Mouse (Mus musculus) MEL (cell line): ENCODE data around the gene Gm37240. TPM values are rescaled to one million over a fixed set of nuclear protein-coding genes. Genes with fewer than 3 reads are reported as not detected.
A peak's percentile ranks its signal among the peaks of the same experiment; 100 is the strongest.

Experiments
- DNase-seq: peaks from one replicate; pipeline ENCODE4 v3.0.0; 2011; ENCODE audit warnings: low read depth, low spot score
- H3K27ac ChIP-seq: 2 replicates; pipeline ENCODE4 v1.5.1; 2012; ENCODE audit warnings: low read depth, mild to moderate bottlenecking, control low read depth, low read length, moderate library complexity; ENCODE audit not compliant: control insufficient read depth
- H3K27me3 ChIP-seq, 2 experiments: fragments of 150-350 bp in 1 of 2; sonication (generic) in 1 of 2; 2 replicates each; pipeline ENCODE4 v1.6.1; 2012; ENCODE audit warnings: low read length in 2 of 2, mild to moderate bottlenecking in 2 of 2, improper control_type of control experiment in 1 of 2, moderate library complexity in 1 of 2; ENCODE audit not compliant: insufficient read depth in 2 of 2, control insufficient read depth in 1 of 2
- H3K36me3 ChIP-seq, 2 experiments: 2 replicates each; pipeline ENCODE4 v1.6.1; 2012 to 2014; ENCODE audit warnings: low read length in 2 of 2, improper control_type of control experiment in 1 of 2, inconsistent platforms in 1 of 2, mild to moderate bottlenecking in 1 of 2; ENCODE audit not compliant: insufficient read depth in 2 of 2, control insufficient read depth in 1 of 2
- H3K4me1 ChIP-seq, 2 experiments: fragments of 150-350 bp in 1 of 2; sonication (generic) in 1 of 2; 2 replicates each; pipeline ENCODE4 v1.6.1; 2012; ENCODE audit warnings: low read length in 2 of 2, improper control_type of control experiment in 1 of 2, mild to moderate bottlenecking in 1 of 2; ENCODE audit not compliant: insufficient read depth in 2 of 2, control insufficient read depth in 1 of 2
- H3K4me3 ChIP-seq, 2 experiments: fragments of 150-350 bp in 1 of 2; sonication (generic) in 1 of 2; 2 replicates each; pipeline ENCODE4 v1.5.1; 2012; ENCODE audit warnings: low read depth in 2 of 2, low read length in 2 of 2, mild to moderate bottlenecking in 2 of 2, moderate library complexity in 2 of 2, control low read depth in 1 of 2, improper control_type of control experiment in 1 of 2; ENCODE audit not compliant: control insufficient read depth in 1 of 2, insufficient read depth in 1 of 2
- H3K79me2 ChIP-seq: 2 replicates; pipeline ENCODE4 v1.6.1; 2012; ENCODE audit warnings: mild to moderate bottlenecking, low read length, moderate library complexity; ENCODE audit not compliant: control insufficient read depth, poor library complexity, insufficient read depth
- H3K9ac ChIP-seq: 2 replicates; pipeline ENCODE4 v1.6.1; 2012; ENCODE audit warnings: low read depth, mild to moderate bottlenecking, control low read depth, low read length, moderate library complexity; ENCODE audit not compliant: control insufficient read depth, poor library complexity, severe bottlenecking
- H3K9me3 ChIP-seq: fragments of 150-350 bp; sonication (generic); replicated peaks from 2 replicates; pipeline ENCODE4 v1.6.1; 2012; ENCODE audit warnings: mild to moderate bottlenecking, low read length, improper control_type of control experiment, moderate library complexity; ENCODE audit not compliant: insufficient read depth
- CHD1 ChIP-seq: IDR thresholded peaks from 2 replicates; pipeline ENCODE4 v1.6.1; 2012; ENCODE audit warnings: low read depth, mild to moderate bottlenecking, inconsistent platforms, low read length, improper control_type of control experiment
- CHD2 ChIP-seq: IDR thresholded peaks from 2 replicates; pipeline ENCODE4 v1.6.1; 2011; ENCODE audit warnings: low read length, improper control_type of control experiment
- CTCF ChIP-seq, 3 experiments: IDR thresholded peaks in 2 of 3; conservative IDR thresholded peaks in 1 of 3; 2 replicates each; pipeline ENCODE4 v1.5.1; 2011 to 2012; ENCODE audit warnings: low read length in 3 of 3, low read depth in 2 of 3, mild to moderate bottlenecking in 2 of 3, improper control_type of control experiment in 1 of 3, inconsistent platforms in 1 of 3, mixed read lengths in 1 of 3, moderate library complexity in 1 of 3; ENCODE audit not compliant: control insufficient read depth in 1 of 3, insufficient read depth in 1 of 3, poor library complexity in 1 of 3, severe bottlenecking in 1 of 3
- ELF1 ChIP-seq: IDR thresholded peaks from 2 replicates; pipeline ENCODE4 v1.6.1; 2014; ENCODE audit warnings: low read depth, mild to moderate bottlenecking, inconsistent platforms, low read length, improper control_type of control experiment, moderate library complexity
- ETS1 ChIP-seq: IDR thresholded peaks from 2 replicates; pipeline ENCODE4 v1.6.1; 2012; ENCODE audit warnings: low read depth, mild to moderate bottlenecking, inconsistent platforms, low read length, improper control_type of control experiment, moderate library complexity
- GATA1 ChIP-seq: IDR thresholded peaks from 2 replicates; pipeline ENCODE4 v1.6.1; 2011; ENCODE audit warnings: low read depth, low read length, improper control_type of control experiment
- JUND ChIP-seq: IDR thresholded peaks from 2 replicates; pipeline ENCODE4 v1.6.1; 2011; ENCODE audit warnings: low read depth, mild to moderate bottlenecking, improper control_type of control experiment, low read length
- MAFK ChIP-seq: IDR thresholded peaks from 2 replicates; pipeline ENCODE4 v1.6.1; 2011; ENCODE audit warnings: low read depth, mild to moderate bottlenecking, low read length, improper control_type of control experiment, borderline replicate concordance
- MAZ ChIP-seq: IDR thresholded peaks from 2 replicates; pipeline ENCODE4 v1.6.1; 2012; ENCODE audit warnings: low read depth, mild to moderate bottlenecking, inconsistent platforms, low read length, improper control_type of control experiment
- MXI1 ChIP-seq: IDR thresholded peaks from 2 replicates; pipeline ENCODE4 v1.6.1; 2011; ENCODE audit warnings: mild to moderate bottlenecking, low read depth, low read length, improper control_type of control experiment
- MYC ChIP-seq: IDR thresholded peaks from 2 replicates; pipeline ENCODE4 v1.6.1; 2011; ENCODE audit warnings: low read depth, mild to moderate bottlenecking, low read length, improper control_type of control experiment, moderate library complexity
- RCOR1 ChIP-seq: IDR thresholded peaks from 2 replicates; pipeline ENCODE4 v1.6.1; 2012; ENCODE audit warnings: low read depth, mild to moderate bottlenecking, inconsistent platforms, low read length, improper control_type of control experiment
- SIN3A ChIP-seq: IDR thresholded peaks from 2 replicates; pipeline ENCODE4 v1.6.1; 2012; ENCODE audit warnings: low read length, improper control_type of control experiment, inconsistent platforms
- TAL1 ChIP-seq: IDR thresholded peaks from 2 replicates; pipeline ENCODE4 v1.6.1; 2012; ENCODE audit warnings: mild to moderate bottlenecking, inconsistent platforms, low read length, moderate library complexity, mixed read lengths
- UBTF ChIP-seq: IDR thresholded peaks from 2 replicates; pipeline ENCODE4 v1.6.1; 2012; ENCODE audit warnings: low read depth, mild to moderate bottlenecking, inconsistent platforms, low read length, improper control_type of control experiment, moderate library complexity, borderline replicate concordance; ENCODE audit not compliant: insufficient read depth
- USF1 ChIP-seq: IDR thresholded peaks from 2 replicates; pipeline ENCODE4 v1.6.1; 2014; ENCODE audit warnings: low read depth, mild to moderate bottlenecking, inconsistent platforms, low read length, improper control_type of control experiment, moderate library complexity
- USF2 ChIP-seq, 2 experiments: IDR thresholded peaks; 2 replicates each; pipeline ENCODE4 v1.6.1; 2011 to 2012; ENCODE audit warnings: improper control_type of control experiment in 2 of 2, low read length in 2 of 2, borderline replicate concordance in 1 of 2, inconsistent platforms in 1 of 2, low read depth in 1 of 2, mild to moderate bottlenecking in 1 of 2; ENCODE audit not compliant: insufficient read depth in 1 of 2
- ZC3H11A ChIP-seq: IDR thresholded peaks from 2 replicates; pipeline ENCODE4 v1.6.1; 2012; ENCODE audit warnings: low read depth, mild to moderate bottlenecking, inconsistent platforms, low read length, improper control_type of control experiment
- ZMIZ1 ChIP-seq: IDR thresholded peaks from 2 replicates; pipeline ENCODE4 v1.6.1; 2012; ENCODE audit warnings: low read depth, mild to moderate bottlenecking, inconsistent platforms, low read length, improper control_type of control experiment, moderate library complexity
- ZNF384 ChIP-seq: IDR thresholded peaks from 2 replicates; pipeline ENCODE4 v1.6.1; 2012; ENCODE audit warnings: low read depth, mild to moderate bottlenecking, inconsistent platforms, low read length, improper control_type of control experiment
- polyA plus RNA-seq, 2 experiments: library from polyadenylated mRNA; stranded (reverse) in 1 of 2; unstranded in 1 of 2; fragments of >175 nt in 1 of 2; fragments of >200 nt in 1 of 2; gene quantifications; 2 replicates each; pipeline versions ENCODE4 v1.2.1 to v1.2.4; 2012; ENCODE audit warnings: low replicate concordance in 2 of 2, low read depth in 1 of 2; ENCODE audit not compliant: insufficient read length in 2 of 2, insufficient read depth in 1 of 2, missing spikeins in 1 of 2
- total RNA-seq: library from RNA; depleted of rRNA; stranded (reverse); fragments of 300-350 nt; gene quantifications from 2 replicates; pipeline ENCODE4 v1.2.3, GENCODE M21; 2012

The Gm37240 gene
- total and polyA plus RNA-seq, 3 experiments, result 0.04 TPM; not detected in 2

GRCm38 (mm10) chr3:84883817-84884483, 1003.4 kb downstream of the Gm37240 start (continued):
- TF ChIP-seq ELF1 (no peak; the same call in 1 of the 2 replicates), CTCF (IDR thresholded peaks at IDR 0.05 in 2 of 3, conservative IDR thresholded peaks at IDR 0.05 in 1 of 3; ENCODE audit: control insufficient read depth in 1 of 3, insufficient read depth in 1 of 3, low read depth in 2 of 3, low read length in 3 of 3, poor library complexity in 1 of 3, severe bottlenecking in 1 of 3) (no peak), MAFK (no peak), RCOR1 (no peak), MXI1 (peak; percentile 96), SIN3A (peak; percentile 93), USF1 (peak; percentile 97), CHD2 (no peak), ZMIZ1 (no peak), TAL1 (no peak), CHD1 (no peak), USF2 (IDR thresholded peaks at IDR 0.05; ENCODE audit: borderline replicate concordance in 1 of 2, insufficient read depth in 1 of 2, low read depth in 1 of 2, low read length in 2 of 2) (peak; percentile 85 to 92)

GRCm38 (mm10) chr3:84876211-84876610, 1011.1 kb downstream of the Gm37240 start:
- no peak overlapping the region for H3K27ac ChIP-seq
- no peaks in the 10 kb centered on the region for H3K27me3 ChIP-seq
- no peak for DNase-seq
- H3K9me3 ChIP-seq, result no peaks in the 10 kb centered on the region
- no peaks in the 10 kb centered on the region; the same call in 1 of the 2 replicates for H3K79me2 ChIP-seq
- H3K4me1 ChIP-seq, result no peaks in the 10 kb centered on the region
- TF ChIP-seq USF2 (IDR thresholded peaks at IDR 0.05; ENCODE audit: borderline replicate concordance in 1 of 2, insufficient read depth in 1 of 2, low read depth in 1 of 2, low read length in 2 of 2) (no peak), TAL1 (no peak), GATA1 (no peak), UBTF (no peak), JUND (no peak), ETS1 (no peak), MXI1 (no peak), MAZ (no peak), MYC (no peak), ZNF384 (no peak), ZC3H11A (no peak), USF1 (no peak)
- H3K9ac ChIP-seq, result no peak overlapping the region
- H3K36me3 ChIP-seq, result peaks cover 0 to 4% of the 10 kb centered on the region in 2 experiments; a peak in 2 of 4 replicates
- H3K4me3 ChIP-seq, result no peak overlapping the region
